Mouse (Mus musculus) thymus, postnatal 14 days (tissue): Measurements from ENCODE around the gene Fars2.

ENCODE experiments used
- DNase-seq: peaks from one replicate; pipeline ENCODE4 v3.0.0; 2021

Fars2 gene

DNA sequence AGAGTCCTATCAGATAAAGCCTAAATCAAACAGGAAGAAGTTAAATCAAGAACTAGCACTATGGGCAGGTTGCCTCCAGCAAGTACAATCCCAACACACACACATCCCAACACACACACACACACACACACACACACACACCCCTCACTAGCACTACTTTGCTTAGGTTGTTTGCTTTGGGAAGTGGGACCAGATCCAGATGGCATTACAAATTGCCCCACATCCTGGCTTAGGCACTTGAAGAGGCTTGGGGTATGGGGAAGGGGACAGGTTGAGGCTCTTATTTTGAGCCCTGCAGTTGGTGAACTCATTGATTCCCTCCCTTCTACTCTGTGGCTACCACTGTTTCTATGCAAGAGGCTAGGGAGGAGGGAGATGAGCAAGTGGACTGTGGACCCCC is 605.1 kb downstream of the Fars2 start:
- DNase-seq = no peak

DNA sequence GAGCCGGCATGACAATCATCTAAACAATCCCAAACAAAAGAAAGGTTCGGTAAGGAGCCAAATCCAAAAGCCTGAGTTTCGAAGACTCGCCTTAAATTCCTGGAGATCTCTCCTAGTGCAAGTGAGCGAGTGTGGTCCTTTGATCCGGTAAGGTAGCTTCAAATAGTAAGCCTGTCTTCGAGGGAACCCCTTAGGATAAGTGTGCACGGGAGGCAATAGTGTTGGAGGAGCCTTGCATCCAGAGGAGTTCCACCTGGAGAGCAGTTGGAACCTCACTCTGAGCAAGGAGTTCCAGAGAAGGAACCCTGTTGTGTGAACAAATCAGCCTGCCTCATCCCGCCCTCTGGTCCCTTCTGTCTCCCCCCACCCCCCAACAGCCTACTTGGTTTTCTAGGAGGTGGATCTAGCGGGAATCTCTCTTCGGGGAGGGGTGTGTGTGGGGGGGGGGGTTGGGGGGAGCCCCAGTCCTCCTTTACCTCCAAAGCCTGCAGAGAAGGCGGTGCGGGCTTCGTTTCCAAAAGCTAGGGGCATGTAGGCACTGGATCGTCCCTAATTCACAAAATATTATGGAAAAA is 606.6 kb downstream of the Fars2 start:
- DNase-seq = no peak

DNA sequence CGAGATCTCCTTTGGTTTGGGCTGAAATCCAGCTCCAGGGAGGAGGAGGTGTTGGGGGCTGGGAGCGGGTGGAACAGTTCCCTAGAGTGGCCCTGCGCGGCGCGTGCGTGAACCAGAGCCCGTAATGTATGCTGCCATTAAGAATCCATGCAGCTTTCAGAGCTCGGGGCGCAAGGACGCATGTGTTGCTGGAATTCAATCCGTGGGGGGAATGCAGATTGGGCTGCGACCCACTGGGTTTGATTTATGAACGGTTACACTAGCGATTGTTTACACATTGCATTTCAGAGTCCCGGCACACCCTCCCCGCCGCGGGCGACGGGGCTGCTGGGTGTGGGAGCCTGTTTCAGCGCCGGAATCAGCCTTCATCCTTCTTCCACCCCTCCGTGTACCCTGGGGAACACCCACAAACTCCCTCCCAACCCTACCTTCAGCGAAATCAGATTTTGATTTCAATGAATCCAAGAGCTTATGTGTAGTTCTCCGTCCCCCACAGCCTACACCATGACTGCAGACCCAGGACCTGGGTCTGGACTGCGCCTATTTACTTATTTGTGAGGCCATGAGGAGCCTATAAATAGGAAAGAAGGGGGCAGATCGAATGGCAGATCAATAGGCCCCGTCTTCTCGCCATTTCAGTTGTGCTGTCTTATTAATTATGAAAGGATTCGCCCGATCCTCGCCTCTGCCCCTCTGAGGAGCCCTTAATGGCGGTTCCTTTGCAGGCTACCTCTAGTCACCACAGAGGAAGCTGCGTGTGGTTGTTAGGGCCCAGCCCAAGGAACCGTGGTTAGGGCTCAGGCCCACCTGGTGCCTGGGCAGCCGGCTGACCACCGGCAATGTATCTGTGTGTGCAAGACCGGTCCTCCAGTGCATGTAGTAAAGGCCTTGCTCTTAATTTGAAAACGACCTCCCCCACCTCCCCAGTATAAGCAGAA is 607.6 kb downstream of the Fars2 start:
- no peak for DNase-seq

DNA sequence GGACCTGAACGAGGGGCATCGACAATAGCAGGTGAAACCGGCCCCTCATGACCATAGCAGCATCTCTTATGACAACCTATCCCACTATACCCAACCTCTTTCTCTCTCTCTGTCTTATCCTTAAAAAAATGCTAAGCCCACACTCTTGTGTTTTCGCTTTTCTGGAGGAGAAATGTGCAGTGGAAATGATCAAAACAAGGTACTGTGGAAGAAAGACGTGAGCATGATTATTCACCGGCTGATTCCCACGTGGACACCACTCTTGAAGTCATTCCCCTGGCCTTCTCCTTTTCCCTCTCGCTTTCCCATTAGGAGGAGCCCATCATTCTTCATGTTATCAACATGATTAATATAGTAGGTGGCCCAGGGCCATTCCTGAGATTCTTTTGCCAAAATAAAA is 608.7 kb downstream of the Fars2 start:
- no peak for DNase-seq

DNA sequence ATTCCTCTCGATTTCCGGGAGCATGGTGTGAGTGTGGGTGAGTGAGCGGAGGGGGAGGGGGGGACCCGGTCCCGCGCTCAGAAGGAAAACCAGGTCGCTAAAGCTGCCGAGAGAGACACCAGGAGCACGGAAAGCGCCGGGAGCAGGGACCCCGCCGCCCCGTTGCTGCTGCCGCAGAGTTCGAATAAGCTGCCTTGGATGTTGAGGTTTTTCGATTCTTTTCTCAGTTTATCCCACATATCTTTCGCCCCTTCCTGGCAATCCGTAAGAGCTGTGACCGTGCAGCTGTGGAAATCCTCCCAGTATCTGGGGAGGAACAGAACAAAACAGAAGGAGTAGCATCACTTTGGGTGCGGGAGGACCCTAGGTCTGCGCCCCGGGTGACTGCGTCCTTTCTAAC is 609.3 kb downstream of the Fars2 start:
- DNase-seq = peak; percentile 17

DNA sequence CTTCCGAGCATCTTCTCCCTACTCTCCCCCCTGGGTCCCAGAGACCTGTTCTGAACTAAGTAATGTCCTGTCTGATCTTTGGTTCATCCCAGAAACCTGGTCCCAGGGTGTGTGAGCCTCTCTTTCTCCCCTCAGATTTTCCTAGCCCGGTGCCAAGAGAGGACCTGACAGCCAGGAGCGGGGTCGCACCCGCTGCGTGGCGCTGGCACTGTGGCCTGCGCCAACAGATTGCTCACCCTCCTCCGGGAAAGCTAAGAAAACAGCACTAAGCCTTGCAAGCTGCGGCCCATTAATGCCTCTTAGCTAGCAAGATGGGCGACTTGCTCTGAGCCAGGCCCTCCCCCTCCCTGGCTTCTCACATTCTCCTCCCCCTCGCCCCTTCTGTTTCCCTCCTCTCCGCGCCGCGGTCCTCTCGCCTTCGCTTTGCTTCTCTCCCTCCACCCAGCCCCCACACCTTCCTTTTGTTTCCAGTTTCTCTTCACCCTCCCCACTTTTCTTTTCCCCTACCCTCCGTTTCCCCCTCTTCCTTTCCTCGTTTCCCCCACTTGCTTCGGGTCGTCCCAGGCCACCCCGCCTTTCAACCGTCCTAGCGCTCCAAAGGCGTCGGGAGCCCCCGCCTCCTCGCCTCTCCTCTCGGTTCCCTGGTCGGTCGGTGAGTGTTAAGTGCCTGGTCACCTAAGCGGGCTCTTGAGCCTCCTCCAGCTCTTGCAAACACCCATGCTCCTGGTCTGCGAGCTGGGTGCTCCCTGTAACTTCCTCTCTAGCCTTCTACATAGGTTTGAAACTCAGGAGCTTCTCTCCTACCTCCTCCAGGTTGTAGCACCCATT is 610.0 kb downstream of the Fars2 start:
- peak; percentile 33 for DNase-seq

DNA sequence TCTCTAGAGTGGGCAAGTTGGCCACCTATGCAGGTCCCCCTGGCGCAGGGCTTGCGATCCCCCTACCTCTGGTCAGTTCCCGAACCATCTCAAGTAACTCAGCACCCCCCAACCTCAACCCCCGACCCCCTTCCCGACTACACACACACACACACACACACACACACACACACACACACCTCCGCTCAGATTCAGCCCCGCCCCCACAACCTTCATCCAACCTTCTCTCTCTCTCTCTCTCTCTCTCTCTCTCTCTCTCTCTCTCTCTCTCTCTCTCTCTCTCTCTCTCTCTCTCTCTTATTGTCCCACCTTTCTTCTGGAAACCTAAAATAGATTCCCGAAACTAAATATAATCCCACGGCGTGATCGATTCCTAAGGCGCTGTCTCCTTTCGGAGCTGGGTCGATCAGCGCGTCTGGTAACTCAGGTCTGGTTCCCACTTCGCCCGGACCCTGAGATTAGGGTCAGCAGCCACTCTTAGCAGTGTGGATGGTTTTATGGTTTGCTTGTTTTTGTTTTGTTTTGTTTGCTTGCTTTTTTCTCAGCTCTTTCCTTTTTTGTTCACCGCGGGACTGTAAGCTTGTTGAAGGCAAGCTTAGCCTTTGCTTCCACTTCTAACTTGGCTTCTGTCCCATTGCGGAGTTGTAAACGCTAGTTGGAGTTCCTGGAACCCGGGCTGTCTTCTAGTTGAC is 610.7 kb downstream of the Fars2 start:
- no peak for DNase-seq

DNA sequence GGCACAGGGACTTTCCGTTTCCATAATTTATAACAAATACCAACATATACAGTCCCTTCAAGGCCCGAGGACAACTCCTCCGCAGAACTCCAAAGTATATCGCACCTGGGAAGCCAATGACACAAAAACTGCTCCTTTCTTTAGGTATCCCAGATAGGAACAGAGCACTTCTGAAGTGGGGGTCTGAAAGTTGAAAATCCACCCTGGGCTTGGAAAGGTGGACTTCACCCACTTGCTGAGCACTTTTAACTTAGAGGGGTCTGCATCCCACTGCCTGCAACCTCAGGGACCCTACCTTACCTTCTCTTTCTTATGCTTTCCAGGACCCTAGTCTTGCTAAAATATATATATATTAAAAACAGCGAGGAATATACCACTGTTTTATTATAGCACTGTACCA is 611.3 kb downstream of the Fars2 start:
- no peak for DNase-seq

DNA sequence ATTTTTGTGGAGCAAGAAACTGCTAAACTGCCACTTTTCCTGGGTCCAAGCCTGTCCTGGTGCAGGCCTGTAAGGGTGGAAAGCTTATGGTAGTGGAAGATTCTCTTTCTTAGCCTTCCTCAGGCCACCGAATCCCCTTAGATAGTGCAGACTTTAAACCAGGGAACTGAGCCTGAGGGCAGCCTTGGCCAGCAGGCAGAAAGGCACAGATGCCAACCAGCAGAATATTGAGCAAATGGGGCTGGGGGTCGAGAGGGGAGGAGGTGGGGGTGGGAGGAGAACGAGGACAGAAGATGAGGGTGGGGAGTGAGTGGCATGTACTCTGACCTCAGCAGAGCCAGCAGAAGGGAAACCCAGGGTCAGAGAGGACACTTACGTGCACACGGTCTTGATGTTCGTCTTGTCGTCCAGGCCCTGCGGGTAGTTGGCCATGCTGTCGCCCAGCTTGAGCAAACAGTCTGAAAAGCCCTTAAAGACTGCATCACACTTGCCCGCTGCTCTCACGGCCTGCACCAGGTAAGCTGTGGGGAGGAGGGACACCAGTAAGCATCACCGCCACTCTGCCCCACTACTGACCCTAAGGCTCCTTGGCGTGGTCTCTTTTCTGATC is 612.6 kb downstream of the Fars2 start:
- DNase-seq = no peak

DNA sequence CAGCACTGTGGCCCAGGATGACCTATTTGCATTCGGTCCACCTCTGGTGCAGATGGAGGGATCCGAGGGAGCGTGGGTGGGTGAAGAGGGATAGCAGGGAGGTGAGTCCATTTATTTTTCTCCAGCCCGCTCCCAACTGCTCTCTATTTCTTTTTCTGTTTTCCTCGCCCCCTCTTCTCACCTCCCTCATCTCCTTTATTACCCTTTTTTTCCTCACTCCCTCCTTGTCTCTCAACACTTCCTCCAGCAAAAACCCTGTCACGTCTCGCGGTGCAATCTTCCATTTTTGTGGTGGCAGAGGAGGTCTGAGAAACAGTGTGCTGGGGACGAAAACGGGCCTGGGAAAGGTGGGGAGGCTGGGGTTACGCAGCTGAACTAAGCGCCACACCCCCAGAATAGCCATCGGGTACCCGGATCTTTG is 613.1 kb downstream of the Fars2 start:
- no peak for DNase-seq

DNA sequence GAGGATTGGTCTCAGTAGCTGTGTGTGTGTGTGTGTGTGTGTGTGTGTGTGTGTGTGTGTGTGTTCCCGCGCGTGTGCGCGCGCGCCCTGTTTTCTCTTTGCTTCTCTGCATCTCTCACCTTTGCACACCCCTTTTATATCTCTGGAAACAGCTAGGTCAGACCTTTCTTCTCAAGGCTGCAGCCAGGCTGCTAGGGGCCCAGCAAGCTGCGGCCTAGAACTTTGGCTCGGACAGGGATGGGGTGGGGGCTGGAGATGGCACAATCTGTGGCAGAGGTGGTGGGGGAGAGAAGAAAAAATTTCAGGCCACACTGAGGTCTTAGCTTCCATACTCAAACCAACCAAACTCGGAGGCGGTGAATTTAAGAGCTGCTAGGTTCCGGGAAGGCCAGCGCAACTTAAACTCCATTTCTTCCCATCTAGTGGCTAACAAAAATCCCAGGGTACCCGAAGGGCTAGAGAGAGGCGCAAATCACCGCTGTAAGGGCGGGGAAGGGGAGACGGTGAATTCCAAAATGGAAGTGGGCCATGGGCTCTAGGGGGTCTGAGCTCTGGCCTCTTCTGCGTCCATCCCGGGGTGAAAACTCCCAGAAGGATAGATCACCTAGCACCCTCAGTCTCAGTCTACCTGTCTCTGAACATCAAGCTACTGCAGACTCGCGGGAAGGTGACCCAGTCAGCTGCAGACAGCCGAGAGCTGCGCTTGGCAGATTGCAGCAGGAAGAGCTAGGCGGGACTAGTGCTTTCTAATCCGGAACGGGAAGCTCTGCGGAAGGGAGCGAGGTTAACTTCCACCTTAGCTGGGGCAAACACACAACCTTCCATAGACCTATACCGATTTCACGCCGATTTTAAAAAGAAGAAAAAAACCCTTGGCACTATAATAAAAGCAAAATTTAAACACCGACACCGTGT is 614.1 kb downstream of the Fars2 start:
- DNase-seq = peak; percentile 63

DNA sequence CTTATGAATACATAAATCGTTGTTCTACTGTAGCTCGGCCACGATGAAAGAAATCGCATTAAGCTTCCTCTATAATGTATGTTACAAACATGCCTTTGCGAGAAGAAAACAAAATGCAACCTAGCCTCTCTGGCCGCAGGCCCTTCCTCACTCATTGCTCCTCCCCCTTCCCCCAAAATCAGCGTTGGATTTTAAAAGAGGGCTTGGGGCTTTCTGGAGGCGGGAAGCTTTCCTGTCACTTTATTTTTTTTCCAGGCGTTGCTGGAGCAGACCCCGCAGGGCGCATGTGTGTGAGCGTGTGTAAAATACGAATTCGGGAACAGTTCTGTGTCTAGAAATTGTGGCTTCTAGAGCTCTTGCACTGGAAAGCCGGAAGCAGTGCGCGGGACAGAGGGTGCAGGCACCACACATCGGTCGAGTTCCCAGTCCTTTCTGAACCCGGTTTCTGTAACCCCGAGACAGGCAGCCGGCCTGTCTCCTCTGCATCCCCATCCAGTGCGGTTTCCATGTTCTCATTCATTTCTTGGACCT is 614.8 kb downstream of the Fars2 start:
- peak; percentile 29 for DNase-seq

DNA sequence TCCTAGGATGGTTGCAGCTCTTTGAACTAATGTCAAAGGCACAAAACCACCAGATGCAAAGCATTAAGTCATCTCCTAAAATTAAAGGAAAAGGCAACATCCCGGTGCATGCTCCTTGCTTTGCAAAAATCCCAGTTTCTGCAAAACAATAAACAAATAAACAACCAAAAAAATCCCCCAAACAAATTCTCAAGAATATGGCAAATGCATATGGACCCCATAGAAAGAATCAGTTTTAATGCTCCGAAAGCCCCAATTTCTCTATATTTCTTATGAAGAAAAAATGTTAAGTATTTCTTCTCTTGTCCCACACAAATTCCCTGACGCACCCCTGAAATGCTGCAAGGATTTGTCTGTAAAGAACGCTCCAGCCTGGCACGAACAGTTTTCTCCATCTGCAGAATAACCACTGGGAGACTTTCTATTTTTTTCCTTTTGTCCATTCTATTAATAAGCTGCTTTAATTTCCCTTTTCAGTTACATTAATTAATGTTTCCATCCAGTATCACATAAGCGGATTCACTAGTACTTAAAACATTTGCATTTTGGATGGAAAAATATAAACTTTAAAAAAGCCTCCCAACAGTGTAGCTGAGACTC is 615.8 kb downstream of the Fars2 start:
- no peak for DNase-seq

DNA sequence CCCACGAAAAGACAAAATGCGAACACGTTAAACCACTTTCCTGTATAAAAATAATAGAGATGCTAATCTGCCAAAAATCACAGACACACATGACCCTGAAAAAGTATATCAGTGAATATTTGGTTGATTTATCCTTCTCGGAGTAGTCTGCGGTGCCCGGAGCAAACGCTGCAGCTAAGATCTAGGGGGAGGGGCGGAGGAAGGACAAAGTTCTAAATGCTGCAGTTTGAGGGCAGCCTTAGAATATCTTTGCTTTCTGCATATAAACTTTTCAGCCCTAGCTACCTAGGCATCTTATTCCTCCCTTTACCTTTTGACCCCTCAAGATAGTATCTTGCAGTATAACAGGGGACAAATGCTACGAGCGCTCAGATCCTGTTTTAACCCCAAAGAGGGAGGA is 616.4 kb downstream of the Fars2 start:
- peak; percentile 18 for DNase-seq

DNA sequence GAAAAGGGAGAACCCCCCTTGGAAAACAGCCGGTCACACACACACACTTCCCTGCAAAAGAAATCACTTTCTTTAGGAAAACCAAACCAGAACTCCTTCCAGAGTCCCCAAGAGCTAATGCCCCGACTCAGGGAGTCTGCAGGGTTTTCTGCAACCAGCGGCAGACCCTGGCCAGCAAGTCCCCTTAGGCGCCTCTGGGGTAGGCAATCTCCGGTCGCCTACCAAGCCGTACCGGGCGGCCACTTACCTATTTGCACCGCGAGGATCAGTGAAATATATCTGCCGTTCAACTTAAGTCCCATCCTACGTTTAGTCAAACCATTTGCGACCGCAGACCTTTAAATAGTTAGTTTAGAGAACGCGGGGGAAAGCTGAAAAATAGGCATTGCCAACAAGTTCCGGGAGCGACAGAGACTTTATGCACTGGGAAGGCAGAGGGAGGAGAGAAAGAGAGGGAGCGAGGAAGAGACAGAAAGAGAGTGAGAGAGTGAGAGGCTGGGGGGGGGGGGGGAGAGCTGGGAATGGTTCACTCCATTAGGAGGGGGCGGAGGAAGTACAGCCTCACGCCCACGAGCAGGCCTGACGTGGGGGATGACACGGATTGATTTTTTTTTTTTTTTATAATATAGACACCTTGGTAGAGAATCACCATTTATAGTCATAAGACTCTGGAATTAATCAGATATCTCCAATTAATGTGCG is 616.9 kb downstream of the Fars2 start:
- no peak for DNase-seq

DNA sequence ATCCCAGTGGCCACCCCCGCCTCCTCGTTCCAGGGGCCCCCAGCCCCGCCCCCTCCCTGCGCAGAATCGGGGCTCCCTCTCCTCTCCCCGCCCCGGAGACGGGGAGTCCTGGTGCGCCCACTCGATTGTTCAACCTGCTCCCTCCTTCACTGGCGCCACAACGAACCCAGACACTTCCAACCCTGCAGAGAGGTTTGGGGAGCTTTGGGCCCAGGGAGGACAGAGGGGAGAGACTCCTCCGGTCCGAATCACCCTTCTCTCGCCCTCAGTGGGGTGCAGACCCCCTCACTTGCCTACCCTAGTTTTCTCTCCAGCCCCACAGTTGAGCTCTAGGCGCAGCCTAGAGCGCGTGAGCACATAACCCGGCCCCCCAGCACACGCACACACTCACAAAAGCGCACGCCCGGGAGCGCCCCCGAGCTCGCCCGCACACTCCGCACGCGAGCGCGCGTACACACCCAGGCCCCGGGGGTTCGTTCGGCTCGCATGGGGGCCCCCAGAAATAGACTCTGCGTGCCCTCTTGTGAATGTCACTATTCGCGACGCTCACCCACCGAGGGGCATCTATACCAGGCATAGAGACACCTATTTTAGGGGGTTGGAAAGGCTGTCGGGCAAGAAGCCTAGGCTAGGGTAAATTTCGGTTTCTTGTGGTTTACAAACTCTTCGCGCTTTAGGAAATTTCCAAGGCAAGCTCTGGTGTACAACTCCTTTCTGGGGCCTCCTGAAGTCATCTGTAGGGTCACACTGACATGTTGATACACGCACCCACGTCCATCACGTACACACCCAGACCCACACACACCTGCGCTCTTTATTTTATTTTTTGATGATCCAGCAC is 617.7 kb downstream of the Fars2 start, which contains the start of gene Nrn1:
Nrn1 (minus strand) TSS at position 401 of the 841 bp plus-strand sequence.
- peak; percentile 24 for DNase-seq

DNA sequence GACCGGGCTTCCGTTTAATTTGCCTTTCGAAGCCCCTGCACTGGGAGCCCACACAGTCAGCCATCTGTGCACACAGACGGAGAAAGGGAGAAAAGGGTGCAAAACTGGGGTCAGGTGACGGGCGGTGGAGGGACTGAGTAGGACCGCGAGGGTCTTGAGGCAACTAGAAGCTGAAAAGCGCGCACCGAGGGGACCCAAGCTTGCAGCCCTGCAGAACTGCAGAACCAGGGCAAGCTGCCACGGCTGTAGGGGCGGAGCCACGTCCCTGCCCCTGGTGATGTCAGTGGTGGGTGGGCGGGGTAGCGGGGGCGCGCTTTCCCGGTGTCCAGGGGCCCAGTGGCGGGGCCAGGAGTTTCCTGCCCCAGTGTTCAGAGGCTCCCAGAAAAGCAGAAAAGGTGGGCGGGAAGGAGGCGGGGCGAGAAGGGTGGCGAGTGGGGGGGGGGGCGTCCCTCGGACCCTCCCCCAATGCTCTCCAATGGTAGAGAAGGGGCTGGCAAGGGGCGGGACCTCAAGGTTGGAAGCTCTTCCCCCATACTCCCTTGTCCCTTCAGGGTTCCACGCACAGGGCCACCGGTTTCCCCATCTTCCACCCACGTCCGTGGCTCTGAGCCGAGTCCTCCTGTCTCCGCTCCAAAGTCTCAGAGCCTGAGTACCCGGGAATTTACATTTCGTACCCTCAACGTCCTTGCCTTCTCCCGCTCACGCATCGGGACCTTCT is 618.8 kb downstream of the Fars2 start:
- DNase-seq = peak; percentile 66

DNA sequence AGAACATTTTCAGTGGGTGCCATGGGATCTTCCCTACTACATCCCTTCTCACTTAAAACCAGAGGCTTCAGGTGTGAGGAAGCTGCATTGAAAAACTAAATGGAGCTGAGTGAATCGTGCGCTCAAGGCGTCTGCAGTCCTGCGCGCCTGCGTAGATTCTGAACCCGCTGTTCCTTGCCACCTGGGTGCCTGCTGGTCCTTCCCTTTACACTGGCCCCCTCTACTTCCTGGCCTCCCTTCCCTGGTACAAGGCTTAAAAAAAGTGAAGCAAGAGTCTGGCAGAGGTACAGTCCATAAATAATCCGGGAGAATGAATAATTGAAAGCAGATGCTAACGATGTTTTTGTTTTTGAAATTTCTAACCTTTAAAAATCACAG is 619.4 kb downstream of the Fars2 start:
- peak; percentile 22 for DNase-seq
